Mouse (Mus musculus) thymus, postnatal 14 days (tissue): Measurements from ENCODE around the gene Il7r.
"Not testable (repeated sequence)": the region's sequence is repeated elsewhere in the genome, so short reads cannot be mapped to it uniquely, and the experiment has no call there.

ENCODE experiments used
- DNase-seq: peaks from one replicate; pipeline ENCODE4 v3.0.0; 2021

Il7r gene

DNA sequence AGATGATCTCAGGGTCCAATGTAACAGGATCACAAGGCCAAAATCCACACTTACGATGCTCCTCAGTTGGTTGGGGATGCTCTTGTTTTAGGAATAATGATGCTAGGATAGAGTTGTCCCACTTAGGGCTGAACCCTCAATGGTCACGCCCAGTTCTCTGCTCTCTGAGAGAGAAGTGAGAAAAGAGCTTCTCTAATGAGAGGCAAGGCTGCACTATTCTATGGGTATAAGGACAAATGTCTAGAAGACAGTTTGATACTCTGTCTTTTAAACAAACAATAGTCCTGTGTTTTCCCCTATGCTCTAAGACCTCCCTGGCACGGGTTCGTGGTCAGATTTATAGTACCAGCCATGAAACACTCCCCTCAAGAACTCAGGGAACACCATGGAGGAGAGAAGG, at the start of gene Il7r:
Il7r (minus strand) TSS at position 101 of the 400 bp plus-strand sequence.
- DNase-seq, result no peak

DNA sequence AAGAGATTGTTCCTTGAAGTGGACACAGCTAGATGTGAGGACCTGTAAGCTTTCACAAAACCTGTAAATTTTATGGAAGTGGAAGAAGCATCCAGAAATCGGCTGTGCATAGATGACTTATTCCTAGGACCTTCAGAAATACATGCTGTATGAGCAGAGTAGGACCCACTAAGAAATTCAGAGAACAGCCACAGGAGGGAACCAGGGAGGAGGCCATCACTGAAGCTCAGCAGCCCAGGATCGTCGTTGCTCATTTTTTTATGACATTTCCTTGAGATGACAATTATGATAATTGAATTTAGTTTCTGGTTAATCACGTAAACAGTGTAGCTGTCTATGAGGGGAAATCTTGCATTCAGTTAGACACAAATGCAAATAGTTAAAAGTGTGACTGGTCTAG, 47.3 kb upstream of the Il7r start:
- DNase-seq, result peak; percentile 23

DNA sequence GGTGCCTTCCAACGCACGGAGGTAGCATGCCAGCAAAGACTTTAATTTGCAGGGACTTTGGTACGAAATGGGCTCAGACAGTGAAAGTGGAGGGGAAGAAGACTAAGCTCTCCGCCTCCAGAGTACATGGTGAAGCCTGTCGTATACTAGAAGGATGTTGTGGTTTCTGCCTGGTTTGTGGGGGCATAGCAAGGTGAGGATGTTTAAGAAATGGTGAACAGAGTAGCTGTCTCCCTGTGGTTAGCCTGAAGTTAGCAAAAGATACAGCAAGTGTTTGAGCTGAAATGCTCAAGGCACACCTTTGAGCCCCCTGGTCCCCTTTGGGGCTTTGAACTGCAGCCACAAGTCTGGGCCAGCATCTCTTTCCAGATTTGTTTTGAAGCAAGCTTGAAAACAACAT, 44.8 kb upstream of the Il7r start:
- peak; percentile 64 for DNase-seq

DNA sequence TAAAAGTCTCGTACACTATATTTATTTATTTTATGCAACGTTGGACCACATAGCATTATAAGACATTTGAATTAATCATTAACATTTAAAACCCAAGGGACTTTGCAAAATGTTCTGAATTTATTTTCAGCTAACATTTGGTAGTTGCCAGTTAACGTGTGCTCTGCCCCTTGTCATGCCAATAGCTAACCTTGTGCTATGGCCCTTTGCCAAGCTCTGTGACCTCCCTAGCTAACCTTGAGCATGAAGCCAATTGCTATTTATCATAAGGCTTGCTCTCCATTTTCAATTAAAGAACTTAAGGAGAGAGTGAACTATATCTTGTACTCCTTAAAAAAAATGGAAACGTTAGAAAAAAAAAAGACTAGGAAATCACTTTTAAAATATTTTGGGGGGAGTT, 43.4 kb upstream of the Il7r start:
- no peak for DNase-seq

DNA sequence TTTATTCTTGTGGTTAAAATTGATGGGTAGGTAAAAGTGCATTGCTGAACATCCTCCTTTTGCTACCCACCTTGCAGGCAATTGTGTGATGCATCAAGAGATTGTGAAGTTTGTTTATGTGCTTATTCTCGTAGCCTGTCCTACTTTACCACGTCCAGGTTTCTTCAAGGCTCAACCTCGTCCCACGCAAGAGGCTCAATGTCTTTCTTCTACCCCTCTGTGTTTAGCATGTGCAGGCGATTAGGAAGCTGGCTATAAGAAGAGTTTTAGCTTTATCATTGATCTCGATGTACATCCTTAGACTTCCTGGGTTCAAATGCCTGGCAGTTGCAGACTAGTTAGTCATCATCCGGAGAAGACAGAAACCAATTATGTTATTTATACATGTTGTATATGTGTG, 42.7 kb upstream of the Il7r start:
- no peak for DNase-seq

DNA sequence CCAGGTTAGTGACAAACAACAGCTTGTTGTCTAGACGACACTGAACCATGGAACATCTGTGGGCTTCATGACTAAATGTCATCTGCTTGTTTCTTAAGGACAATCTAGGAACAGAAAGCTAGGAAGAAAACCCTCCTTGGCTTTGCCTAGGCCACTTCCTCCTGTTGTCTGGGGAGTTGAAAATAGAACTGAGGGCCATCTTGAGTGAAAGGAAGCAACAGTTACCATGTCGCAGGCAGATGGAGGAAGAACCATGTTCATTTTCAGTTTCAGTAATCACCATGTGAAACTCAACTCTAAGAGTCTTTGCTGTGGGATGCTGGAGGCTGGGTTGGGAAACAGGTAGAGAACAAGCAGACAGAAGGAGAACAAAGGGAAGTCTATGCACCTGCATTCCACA, 41.9 kb upstream of the Il7r start:
- DNase-seq, result no peak

DNA sequence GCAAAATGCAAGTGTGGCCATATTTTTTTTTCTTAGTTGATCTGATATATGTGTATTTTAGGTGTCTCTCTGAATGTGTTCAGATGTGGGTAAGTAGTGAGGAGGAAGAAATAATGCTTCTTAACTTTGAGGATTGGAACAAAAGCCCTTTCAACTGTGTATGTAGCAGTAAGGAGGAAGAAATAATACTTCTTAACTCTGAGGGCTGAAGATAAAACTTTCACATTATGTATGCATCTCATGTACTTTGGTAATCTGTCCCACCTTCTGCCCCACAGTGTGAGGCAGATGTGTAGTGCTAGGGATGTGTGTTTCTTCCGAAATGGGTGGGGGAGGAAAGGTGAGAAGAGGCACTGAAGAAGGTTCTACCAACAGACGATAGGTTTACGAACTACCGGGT, 37.3 kb upstream of the Il7r start:
- no peak for DNase-seq

DNA sequence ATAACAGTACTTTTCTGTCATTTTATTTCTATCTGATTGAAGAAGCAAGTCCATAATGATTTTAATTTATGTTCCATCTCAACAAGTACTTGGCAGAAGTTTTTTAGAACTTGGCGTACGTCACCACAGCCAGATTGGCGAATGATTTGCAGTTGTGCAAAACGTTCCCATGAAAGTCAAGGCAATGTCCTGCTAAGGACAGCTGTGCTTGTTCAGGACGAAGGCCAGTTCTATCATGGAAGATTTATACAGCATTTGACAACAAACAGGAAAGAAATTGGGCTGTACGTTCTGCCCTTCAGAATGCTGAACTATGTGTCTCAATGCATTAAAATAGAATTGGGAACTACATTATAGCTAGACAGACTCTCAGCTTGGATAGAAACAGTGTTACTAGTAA, 35.4 kb upstream of the Il7r start:
- no peak for DNase-seq

DNA sequence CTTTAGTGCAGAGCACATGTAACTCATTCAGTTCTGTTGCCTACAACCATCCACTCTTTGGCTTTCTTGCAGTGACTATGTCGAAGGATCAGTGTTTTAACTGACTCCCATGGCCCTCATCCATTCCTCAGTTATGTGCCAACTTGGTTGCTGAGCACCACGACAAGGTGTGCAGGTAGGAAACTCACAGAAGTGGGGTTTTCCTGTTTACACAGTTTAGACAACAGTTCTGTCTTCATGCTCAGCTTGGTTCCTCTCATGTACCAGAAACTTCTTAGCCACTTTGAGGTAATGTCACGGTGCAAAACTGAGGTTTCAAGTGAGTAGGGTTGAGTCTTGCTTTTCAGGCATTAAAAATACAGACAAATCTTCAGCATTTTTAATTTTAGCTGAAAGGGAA, 34.2 kb upstream of the Il7r start:
- no peak for DNase-seq

DNA sequence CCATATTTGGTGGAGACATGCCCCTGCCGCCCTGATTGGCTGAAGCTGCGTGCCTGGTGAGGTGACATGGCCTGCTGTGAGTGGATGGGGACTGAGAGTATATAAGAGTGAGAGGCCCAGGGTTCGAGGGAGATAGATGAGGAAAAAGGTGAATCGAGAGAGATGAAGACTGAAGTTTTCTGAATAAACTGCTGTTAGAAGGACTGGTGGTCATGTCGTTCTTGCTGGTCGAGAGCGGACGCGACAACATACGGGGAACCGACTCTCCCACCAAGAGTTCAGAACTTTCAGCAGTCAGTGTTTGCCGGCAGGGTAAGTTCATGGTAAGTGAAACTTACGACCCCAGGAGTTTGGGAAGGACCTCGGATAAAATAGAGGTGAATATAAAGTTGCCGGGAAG, 27.3 kb upstream of the Il7r start:
- not testable (repeated sequence) for DNase-seq

DNA sequence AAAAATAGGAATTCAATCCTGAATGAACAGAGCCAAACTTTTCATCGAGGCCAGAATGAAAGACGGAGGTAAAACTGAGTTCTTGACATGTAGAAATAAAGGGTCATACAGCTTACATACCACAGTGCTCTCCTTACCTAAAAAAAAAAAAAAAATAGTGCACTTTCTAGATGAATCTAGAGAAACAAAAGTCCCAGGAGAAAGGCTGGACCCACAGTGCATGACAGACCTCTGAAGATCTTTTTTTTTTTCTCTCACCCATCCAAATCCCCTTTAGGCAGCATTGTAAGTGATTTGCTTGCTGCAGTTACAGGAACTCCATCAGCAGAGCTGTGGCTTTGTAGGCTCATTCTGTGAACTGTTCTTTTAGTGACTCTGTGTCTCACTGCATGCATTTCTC, 19.0 kb upstream of the Il7r start:
- DNase-seq, result no peak

DNA sequence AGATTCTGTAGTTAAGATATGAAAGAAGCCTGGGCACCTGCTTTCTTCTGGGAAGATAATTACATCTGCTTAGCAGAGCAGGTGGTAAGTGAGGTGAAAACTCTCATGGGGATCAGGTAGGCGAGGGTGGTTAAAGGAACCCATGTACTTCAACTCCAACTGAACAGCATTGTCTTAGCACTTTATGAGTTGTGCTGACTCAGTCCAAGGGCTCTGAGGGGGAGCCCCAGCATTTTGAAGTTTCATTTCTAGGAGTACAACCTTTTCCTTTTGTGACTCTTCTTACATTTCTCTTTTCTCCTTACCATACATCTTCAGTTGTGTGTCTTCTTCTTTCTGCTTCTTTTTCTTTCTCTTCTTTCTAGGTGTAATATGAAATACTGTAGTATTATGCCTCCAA, 5.2 kb upstream of the Il7r start:
- no peak for DNase-seq

DNA sequence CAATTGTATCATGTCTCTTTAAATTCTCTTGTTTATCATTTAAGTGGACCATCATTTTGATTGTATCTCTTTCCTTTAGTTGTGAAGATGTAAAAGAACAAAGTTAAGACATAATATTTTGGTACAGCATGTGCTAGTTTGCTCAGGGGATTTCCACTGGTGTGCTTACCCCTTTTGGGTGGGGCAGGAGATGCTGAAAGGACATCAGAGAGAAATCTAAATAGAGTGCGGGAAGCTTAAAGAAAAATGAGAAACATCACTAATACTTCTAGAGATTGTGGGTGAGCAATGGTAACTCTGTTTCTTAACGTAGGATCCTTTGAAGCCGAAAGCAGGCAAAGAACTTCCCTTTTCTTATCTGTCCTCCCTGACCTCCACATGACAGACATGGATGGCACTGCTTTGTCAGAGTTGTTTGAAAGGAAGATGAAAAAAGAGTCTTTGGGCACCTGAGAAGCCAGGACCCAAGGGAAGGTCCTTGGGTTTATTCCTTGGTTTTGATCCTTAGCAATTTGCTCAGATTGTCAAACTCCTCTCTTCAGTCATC, 3.5 kb upstream of the Il7r start:
- DNase-seq, result no peak

DNA sequence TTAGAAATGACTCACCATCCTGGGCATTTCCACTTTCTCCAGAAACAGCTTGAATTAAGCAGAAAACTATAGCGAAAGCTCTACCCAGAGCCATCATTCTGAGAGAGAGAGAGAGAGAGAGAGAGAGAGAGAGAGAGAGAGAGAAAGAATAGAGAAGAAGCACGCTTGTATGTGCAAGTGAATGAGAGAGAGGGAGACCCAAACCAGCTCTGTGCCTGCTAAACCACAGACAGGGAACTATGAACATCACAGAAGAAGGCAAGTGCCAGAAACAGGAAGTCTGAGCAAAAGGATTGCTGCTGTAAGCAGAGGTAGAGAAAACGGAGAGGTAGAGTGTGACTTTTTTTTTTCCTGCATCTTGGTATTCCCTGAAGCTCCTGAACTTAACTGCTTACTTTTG, 330 bp downstream of the Il7r start:
- DNase-seq, result peak; percentile 52

DNA sequence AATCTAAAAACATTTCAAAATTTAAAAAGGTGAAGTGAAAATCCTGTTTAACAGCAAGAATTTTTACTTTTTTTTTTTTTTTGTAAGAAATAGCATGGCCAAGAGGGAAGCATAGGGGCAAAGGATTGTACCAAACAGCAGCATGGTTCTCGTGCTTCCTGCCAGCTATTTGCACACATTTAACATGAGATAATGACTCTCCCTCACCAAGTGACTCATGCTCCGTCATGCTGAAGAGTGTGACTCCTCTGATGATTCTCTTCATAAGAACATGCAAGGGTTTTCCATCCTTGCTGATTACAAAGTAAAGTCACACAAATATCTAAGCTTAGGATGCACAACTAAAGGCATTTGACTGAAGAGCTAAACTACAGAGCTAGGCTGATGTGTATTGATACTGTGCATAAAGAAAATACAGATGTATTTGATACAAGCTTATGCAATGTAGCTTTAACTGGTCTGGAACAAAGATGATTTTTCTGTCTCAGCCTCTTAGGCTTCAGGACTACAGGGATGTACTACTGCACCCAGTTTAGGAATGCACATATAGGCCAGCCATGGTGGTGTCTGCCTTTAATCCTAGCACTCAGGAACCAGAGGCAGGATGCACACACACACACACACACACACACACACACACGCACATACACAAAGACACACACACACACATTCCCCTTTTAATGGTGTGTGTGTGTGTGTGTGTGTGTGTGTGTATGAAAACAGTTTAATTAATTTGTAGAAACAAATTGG, 1.6 kb downstream of the Il7r start:
- peak; percentile 16 for DNase-seq

DNA sequence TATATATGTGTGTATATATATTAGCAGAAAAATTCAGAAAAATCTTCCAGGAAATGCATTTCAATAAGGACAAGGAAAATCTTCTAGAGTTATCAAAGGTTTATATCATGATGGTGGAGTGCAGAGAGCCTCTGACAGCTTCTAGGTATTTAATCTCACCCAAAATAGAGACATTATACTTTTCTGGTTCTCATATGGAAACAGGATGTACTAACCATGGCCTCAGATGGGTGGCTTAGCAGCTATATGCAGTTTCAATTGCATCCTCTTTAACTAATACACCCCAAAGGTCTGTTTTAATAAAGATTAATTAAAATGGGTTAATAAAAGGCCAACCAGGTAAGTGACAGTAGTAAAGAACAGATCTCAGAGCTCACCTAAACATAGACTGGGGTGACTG, 3.6 kb downstream of the Il7r start:
- DNase-seq, result no peak

DNA sequence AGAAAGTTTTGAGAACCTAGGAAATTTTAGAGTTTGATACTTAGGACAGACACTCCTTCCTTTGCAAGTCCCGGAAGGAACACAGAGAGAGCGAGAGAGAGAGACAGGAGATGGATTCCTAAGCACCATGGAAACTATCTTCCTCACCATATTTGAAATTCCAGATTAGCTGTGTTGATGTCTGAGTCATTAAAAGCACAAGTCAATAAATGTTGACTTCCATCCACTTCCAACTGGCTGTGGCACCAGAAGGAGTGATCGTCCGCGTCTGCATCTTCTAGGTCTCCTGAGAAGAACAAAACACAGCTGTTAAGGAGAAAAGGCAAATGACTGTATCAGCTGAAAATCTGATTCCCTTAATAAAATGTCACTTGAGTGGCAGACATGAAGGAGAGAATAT, 5.1 kb downstream of the Il7r start:
- no peak for DNase-seq

DNA sequence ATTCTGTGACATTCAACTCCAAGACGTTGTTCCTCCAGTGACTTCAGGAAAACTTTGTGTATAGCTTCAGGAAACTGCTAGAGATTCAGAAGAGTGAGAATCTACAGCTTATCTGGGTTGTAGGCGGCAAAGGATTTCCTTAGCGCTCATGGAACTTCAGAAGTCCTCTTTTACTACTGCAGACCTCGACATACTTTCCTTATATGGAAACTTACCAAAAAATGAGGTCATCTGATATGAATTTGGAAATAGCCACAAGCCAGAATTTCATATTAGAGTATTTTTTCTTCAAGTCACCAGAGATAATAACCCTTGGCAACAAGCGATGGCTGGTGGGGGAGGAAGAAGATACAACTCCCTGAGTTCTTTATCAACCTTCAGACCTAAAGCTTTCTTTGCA, 6.0 kb downstream of the Il7r start:
- DNase-seq, result no peak

DNA sequence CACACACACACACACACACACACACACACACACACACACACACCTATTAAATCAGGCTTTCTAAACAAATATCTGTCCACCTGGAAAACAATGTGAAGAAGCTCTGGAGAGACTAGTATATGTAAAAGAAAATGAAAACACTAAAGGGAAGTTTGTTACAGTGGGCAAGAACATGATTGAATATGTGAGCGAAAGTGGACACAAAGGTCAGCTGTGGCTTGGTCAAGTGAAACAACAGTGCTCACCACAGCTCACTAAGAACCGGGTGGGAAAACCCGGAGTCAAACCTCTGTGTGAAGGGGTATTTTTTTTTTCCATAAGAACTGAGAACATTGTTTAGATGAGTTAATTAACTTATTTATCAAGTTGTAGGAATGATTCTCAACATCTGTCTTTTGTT, 6.9 kb downstream of the Il7r start:
- no peak for DNase-seq

DNA sequence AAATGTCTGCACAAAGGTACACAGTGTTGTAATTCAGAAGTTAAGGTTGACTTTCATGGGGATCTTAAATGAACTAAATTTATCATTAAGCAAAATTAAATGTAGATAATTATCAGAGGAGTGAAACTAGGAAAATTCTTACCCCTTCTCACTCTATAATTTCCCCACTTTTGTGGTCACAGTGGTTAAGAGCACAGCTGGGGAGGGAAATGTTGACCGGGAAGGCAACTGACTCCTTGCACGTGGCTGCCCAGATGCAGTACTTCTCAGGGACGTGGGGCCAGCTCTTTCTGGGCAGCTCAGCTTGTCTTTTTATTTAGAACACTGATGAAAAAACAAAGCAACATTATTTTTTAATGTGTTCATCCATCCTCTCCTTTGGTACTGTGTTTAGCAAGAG, 37.9 kb downstream of the Il7r start:
- DNase-seq, result no peak

DNA sequence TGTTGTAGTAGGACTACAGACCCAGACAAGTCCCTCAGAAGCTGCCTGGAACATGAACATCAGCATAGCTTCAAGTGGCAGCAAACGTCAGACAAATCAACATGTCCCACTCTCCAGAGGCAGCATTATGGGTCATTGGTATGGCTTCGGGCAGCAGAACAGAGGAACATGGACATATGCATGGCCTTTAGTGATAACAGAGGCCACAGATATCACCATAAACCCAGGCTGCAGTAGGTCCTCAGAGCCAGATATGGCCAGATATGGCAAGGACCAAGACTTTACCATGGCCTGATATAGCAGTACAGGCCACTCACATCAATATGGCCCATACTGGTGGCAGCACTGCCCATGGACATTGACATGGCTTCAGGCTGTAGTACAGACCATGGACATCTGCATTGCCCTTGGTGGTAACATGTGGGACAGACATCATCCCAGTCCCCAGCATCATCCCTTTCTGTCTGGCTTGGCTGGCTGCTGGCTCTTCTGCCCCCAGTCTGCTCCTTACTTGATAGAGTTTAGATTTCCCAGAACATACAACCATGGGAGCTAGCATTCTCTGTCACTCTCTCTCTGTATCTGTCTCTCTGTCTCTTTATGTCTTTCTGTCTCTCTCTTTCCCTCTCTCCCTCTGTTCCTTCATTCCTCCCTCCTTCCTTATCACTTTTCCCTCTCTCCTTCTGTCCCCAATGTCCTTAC, 40.4 kb downstream of the Il7r start:
- DNase-seq, result no peak

DNA sequence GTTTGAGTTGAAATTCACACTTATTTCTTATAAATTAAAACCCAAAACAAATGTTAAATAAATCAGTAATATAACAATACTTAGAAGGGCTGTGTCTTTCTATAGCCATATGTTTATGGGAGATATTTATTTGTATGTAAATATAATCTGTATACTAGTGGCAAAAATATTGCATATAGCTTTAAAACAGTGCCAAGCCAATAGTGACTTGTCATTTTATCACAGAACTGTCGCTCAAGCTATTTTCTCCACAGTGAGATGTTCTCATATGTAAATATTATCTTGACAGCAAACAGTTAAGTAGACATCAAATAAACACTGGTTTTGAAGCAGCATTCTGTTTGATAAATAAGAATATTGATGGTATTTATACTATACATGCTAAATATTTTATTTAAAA, 56.8 kb downstream of the Il7r start:
- no peak for DNase-seq

DNA sequence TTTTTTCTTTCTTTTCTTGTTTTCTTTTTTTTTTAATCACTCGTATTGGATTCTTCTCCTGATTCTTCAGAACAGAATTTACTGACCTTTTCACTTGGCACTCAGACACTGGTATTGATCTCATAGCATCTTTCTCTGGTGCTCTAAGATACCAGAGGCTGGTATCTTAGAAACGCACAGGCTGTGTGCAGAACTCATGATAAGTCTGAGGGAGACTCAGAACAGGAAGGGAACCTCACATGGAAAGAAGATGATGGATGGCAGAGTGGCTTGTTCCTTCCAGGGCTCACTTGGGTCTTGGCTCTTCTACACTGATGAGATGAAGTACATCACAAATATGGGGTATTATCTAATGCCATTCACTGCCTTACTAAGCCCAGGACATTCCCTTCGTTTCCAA, 57.4 kb downstream of the Il7r start:
- no peak for DNase-seq

DNA sequence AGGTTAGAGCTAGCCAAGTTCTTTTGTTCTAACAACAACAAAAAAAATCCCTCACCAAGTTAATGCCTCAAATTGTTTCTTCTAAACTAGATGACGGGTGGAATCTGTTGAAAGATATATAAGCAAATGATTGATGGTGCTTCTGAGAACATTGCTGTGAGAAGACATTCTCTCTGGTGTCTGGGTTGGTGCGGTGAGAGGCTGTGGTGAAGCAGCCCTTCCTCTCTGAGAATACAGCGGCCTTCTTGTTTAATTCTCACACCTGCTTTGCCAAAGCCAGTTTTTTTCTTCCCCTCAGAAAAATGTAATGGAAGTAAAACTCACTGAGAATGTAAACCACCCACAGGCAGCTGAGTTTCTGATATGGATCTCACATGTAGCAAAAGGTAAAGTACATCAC, 57.8 kb downstream of the Il7r start:
- DNase-seq, result peak; percentile 24
